Mouse (Mus musculus) frontal cortex, adult 2 months (tissue): ENCODE results near the gene Tmem255b. TPM values are rescaled to one million over a fixed set of nuclear protein-coding genes. Genes with fewer than 3 reads are reported as not detected.

Experiments
- DNase-seq, 2 experiments: peaks; one replicate each; pipeline ENCODE4 v3.0.0; 2022; ENCODE audit warnings: low spot score in 1 of 2; ENCODE audit errors: extremely low spot score in 1 of 2
- polyA plus RNA-seq: library from polyadenylated mRNA; depleted of rRNA; stranded (reverse); fragments of >200 nt; gene quantifications from 2 replicates; pipeline ENCODE4 v1.2.3, GENCODE M21; 2012

The Tmem255b gene
- polyA plus RNA-seq, 1 experiment = 3.1 TPM

GRCm38 (mm10) chr8:13442152-13442551 is 7.2 kb downstream of the Tmem255b start:
- DNase-seq = no peak

GRCm38 (mm10) chr8:13446456-13446855 is 11.5 kb downstream of the Tmem255b start:
- peak in 1 of 2 experiments; percentile 18 for DNase-seq

- no peak for DNase-seq
These were observed 13.2 kb downstream of the Tmem255b start for GRCm38 (mm10) chr8:13448145-13448544.

- no peak for DNase-seq
These were observed 16.8 kb downstream of the Tmem255b start for GRCm38 (mm10) chr8:13451747-13452277.

GRCm38 (mm10) chr8:13454341-13455113 is 19.5 kb downstream of the Tmem255b start:
- DNase-seq = peak in 1 of 2 experiments; percentile 22

- DNase-seq = peak in 1 of 2 experiments; percentile 68
These were observed 20.3 kb downstream of the Tmem255b start for GRCm38 (mm10) chr8:13455295-13455694.

- no peak for DNase-seq
These were observed 24.4 kb downstream of the Tmem255b start for GRCm38 (mm10) chr8:13459431-13459830.

- DNase-seq = no peak
These were observed 26.2 kb downstream of the Tmem255b start for GRCm38 (mm10) chr8:13461085-13461765.

- peak in 1 of 2 experiments; percentile 89 for DNase-seq
These were observed 26.9 kb downstream of the Tmem255b start for GRCm38 (mm10) chr8:13461843-13462242.

GRCm38 (mm10) chr8:13462392-13462791 is 27.4 kb downstream of the Tmem255b start:
- no peak for DNase-seq

- no peak for DNase-seq
These were observed 30.3 kb downstream of the Tmem255b start for GRCm38 (mm10) chr8:13465324-13465723.

- peak in 1 of 2 experiments; percentile 62 for DNase-seq
These were observed 32.0 kb downstream of the Tmem255b start for GRCm38 (mm10) chr8:13466989-13467388.

GRCm38 (mm10) chr8:13468737-13469136 is 33.7 kb downstream of the Tmem255b start:
- peak in 1 of 2 experiments; percentile 46 for DNase-seq

- no peak for DNase-seq
These were observed 36.5 kb downstream of the Tmem255b start for GRCm38 (mm10) chr8:13471484-13471883.

- DNase-seq = no peak
These were observed 37.3 kb downstream of the Tmem255b start for GRCm38 (mm10) chr8:13472284-13472683.

GRCm38 (mm10) chr8:13475892-13476291 is 40.9 kb downstream of the Tmem255b start:
- no peak for DNase-seq

GRCm38 (mm10) chr8:13481089-13481554 is 46.1 kb downstream of the Tmem255b start:
- DNase-seq = no peak

GRCm38 (mm10) chr8:13481596-13481995 is 46.6 kb downstream of the Tmem255b start:
- DNase-seq = no peak

GRCm38 (mm10) chr8:13482101-13482801 is 47.3 kb downstream of the Tmem255b start:
- no peak for DNase-seq

- no peak for DNase-seq
These were observed 48.2 kb downstream of the Tmem255b start for GRCm38 (mm10) chr8:13483191-13483590.

- no peak for DNase-seq
These were observed 54.4 kb downstream of the Tmem255b start for GRCm38 (mm10) chr8:13489351-13489750.
